Mouse (Mus musculus): Measurements from ENCODE around the gene A630001G21Rik. TPM values are rescaled to one million over a fixed set of nuclear protein-coding genes. Genes with fewer than 3 reads are reported as not detected.
"Not testable (repeated sequence)": the region's sequence is repeated elsewhere in the genome, so short reads cannot be mapped to it uniquely, and the experiment has no call there.

The A630001G21Rik gene
- total RNA-seq (2021): under 1 TPM; 0.36 to 0.43 TPM
- long read RNA-seq, partial matches to known transcripts: 0 of 1 reads
- long read RNA-seq, other reads (novel, unspliced or antisense): 1 of 1 reads

DNA sequence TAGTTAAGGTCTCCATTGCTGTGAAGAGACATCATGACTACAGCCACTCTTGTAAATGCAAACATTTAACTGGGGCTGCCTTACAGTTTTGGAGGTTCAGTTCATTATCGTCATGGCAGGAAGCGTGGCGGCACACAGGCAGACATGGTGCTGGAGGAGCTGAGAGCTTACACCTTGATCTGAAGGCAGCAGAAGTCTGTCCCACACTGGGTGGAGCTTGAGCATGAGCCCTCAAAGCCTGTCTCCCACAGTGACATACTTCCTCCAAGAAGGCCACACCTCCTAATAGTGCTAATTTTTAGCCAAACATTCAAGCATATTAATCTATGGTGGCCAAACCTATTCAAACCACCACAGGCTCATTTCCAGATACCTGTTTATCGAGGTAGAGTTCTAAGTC lies at the start of gene A630001G21Rik:
A630001G21Rik (minus strand) TSS at position 208 of the 400 bp plus-strand sequence.
- no peak for DNase-seq (ENCODE audit: low spot score in 2 of 2)

DNA sequence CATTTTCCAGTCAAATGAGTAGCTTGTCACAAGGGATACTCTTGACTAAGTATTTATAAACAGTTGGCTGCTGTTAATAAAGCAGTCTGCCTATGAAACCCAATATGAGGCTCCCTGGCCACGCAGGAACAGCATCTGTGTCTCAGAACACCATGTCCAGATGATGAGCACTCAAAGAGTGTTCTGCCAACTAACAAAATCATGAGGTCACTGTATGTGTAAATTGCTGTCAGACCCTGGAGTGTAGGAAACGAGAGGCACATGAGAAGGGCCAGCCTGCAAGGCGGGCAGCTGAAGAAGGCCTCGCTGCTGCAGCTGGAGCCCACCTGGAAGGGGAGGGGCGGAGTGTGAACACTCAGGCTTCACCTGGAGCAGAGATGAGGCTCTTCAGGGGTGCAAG lies 48.7 kb upstream of the A630001G21Rik start:
- DNase-seq (ENCODE audit: low spot score in 2 of 2): no peak

- DNase-seq (ENCODE audit: low spot score in 2 of 2): no peak
Measured at GRCm38 (mm10) chr1:85824905-85825304, 46.5 kb upstream of the A630001G21Rik start.

GRCm38 (mm10) chr1:85822239-85822638 lies 43.8 kb upstream of the A630001G21Rik start:
- no peak for DNase-seq (ENCODE audit: low spot score in 2 of 2)

- DNase-seq (ENCODE audit: low spot score in 2 of 2): no peak
Measured at GRCm38 (mm10) chr1:85819695-85820094, 41.3 kb upstream of the A630001G21Rik start.

DNA sequence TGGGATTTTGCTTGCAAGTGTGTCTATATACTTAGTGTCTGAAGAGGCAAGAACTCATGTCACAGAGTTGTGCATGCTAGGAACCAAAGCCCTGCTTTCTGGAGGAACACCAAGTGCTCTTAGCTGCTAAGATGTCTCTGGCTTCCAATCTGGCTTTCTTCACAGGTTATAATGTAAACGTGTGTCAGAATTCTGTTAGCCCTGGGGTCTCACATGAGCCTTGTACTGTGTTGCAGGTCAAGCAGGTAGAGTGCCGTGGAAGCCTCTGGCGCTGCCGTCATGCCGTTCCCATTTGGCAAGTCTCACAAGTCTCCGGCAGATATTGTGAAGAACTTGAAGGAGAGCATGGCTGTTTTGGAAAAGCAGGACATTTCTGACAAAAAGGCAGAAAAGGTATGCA lies 39.7 kb upstream of the A630001G21Rik start:
- DNase-seq (ENCODE audit: low spot score in 2 of 2): no peak

- not testable (repeated sequence) for DNase-seq (ENCODE audit: low spot score in 2 of 2)
Measured at GRCm38 (mm10) chr1:85814213-85814612, 35.8 kb upstream of the A630001G21Rik start.

- DNase-seq (ENCODE audit: low spot score in 2 of 2): no peak
Measured at GRCm38 (mm10) chr1:85810787-85811186, 32.3 kb upstream of the A630001G21Rik start.

DNA sequence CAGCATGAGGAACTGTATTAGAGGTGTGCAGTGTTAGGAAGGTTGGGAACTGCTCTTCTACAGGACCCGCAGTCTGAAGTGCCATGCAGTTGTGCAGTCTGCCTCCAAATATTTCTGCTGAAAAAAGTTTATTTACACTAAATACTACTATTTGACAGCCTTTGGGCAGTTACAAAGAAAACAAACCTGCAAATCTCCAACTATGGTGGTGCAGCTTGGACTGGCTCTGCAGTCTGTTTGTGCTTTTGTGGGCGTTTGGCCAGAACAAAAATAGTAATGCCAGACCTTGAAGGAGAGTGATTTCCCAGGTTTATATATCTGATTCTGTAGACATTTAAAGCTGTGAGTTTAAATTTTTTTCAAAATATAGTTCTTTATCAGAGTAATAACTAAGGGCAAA lies 31.9 kb upstream of the A630001G21Rik start:
- no peak for DNase-seq (ENCODE audit: low spot score in 2 of 2)

- no peak for DNase-seq (ENCODE audit: low spot score in 2 of 2)
Measured at GRCm38 (mm10) chr1:85809256-85809655, 30.8 kb upstream of the A630001G21Rik start.

- DNase-seq (ENCODE audit: low spot score in 2 of 2): no peak
Measured at GRCm38 (mm10) chr1:85804551-85804950, 26.1 kb upstream of the A630001G21Rik start.

- DNase-seq (ENCODE audit: low spot score in 2 of 2): no peak
Measured at GRCm38 (mm10) chr1:85802517-85802916, 24.1 kb upstream of the A630001G21Rik start.

DNA sequence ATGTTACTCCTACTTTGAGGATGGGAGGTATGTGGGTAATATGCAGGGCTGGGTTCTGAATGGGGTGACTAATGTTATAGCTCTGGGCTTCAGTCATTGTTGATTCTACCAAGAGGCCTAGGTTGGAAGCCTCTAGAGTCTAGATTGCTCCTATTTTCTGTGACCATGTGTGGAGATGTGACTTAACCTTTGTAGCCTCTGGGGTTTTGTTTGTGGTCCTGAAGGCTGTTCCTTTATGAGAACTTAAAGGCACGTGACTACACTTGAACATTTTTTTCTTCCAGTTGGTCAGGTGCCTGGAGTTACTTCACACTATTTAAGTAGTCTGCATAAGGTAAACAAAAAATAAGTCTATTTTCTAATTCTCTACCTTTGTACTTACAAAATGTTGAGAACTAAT lies 21.3 kb upstream of the A630001G21Rik start:
- no peak for DNase-seq (ENCODE audit: low spot score in 2 of 2)

- DNase-seq (ENCODE audit: low spot score in 2 of 2): no peak
Measured at GRCm38 (mm10) chr1:85795196-85795595, 16.8 kb upstream of the A630001G21Rik start.

- DNase-seq (ENCODE audit: low spot score in 2 of 2): peak in 1 of 2 experiments; percentile 38
Measured at GRCm38 (mm10) chr1:85794106-85794771, 15.8 kb upstream of the A630001G21Rik start.

- peak; percentile 85 to 93 for DNase-seq (ENCODE audit: low spot score in 2 of 2)
Measured at GRCm38 (mm10) chr1:85793208-85794105, 15.0 kb upstream of the A630001G21Rik start, which contains the start of gene Cab39. Cab39 (plus strand) TSS chr1:85793441.

DNA sequence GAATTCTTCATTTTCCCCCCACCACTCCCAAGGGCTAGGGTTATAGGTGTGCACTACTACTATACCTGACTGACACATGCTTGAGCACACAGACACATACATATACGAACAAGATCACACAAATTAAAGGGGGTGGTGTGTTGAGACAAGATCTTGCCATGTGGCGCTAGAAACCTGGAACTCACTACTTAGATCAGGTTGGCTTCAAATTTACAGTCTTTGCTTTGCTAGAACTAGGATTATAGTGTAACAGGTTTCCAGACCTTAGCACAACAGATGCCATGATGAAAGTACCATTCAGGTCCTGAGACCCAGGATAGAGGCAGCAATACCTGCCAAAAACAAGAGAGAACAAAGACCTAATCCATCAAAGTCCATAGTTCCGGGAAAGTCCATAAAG lies 13.0 kb upstream of the A630001G21Rik start:
- DNase-seq (ENCODE audit: low spot score in 2 of 2): no peak

- DNase-seq (ENCODE audit: low spot score in 2 of 2): no peak
Measured at GRCm38 (mm10) chr1:85790565-85790964, 12.1 kb upstream of the A630001G21Rik start.

DNA sequence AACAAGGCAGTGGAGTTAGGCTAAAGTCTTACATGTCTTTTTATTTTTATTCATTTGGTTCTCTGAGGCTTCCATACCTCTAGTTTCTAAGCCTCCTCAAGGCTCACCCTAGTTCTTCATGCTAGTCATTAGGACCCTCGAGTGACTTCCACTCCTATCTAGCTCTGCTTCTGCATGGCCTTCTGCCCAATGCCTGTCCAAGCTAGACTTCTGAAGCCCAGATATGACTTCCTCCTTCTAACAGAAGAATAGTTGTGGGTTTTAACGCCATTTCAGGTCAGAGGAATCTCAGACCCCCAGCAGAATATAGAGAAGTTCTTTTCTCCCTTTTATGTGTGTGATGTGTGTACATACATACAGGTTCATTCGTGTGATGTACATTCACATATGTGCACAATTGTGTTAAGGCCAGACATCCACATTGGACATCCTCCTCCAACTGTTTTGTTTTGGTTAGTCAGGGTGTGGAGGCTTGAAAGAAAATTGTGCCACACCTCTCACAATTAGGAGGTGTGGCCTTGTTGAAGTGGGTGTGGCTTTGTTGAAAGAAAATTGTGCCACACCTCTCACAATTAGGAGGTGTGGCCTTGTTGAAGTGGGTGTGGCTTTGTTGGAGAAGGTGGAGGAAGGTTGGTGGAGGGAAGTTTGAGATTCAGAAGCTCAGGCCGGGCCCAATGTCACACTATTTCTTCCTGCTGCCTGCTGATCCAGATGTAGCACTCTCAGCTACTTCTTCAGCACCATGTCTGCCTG lies 1.2 kb upstream of the A630001G21Rik start:
- DNase-seq (ENCODE audit: low spot score in 2 of 2): no peak

GRCm38 (mm10) chr1:85779012-85779411 lies 569 bp upstream of the A630001G21Rik start:
- DNase-seq (ENCODE audit: low spot score in 2 of 2): no peak

- DNase-seq (ENCODE audit: low spot score in 2 of 2): no peak
Measured at GRCm38 (mm10) chr1:85776154-85776553, 2.3 kb downstream of the A630001G21Rik start.
